Mouse (Mus musculus) cerebral cortex, adult 2 months (tissue): ENCODE data around the gene Dctn1.

ENCODE experiments used
- WGBS: fragments of 180-500 bp; shearing (Covaris S2); methylation state at CpG from one replicate; pipeline ENCODE4 v1.1.7; 2018; 5-methylcytosine and 5-hydroxymethylcytosine counted together

Gene Dctn1

GRCm38 (mm10) chr6:83136291-83136880, 29.3 kb upstream of the Dctn1 start:
- 44% methylated on average over 5 of the region's 5 CpGs for WGBS

- WGBS: 11% methylated on average over 24 of the region's 26 CpGs
Observed at GRCm38 (mm10) chr6:83136881-83137575, 28.7 kb upstream of the Dctn1 start.

GRCm38 (mm10) chr6:83137576-83137950, 28.2 kb upstream of the Dctn1 start:
- WGBS: 3% methylated on average over 12 of the region's 12 CpGs

- 12% methylated on average over 11 of the region's 11 CpGs for WGBS
Observed at GRCm38 (mm10) chr6:83138056-83138455, 27.7 kb upstream of the Dctn1 start.

GRCm38 (mm10) chr6:83140044-83140443, 25.7 kb upstream of the Dctn1 start:
- WGBS: 78% methylated on average over 8 of the region's 8 CpGs

- WGBS: 35% methylated on average over 4 of the region's 4 CpGs
Observed at GRCm38 (mm10) chr6:83141636-83142035, 24.1 kb upstream of the Dctn1 start.

GRCm38 (mm10) chr6:83142211-83142731, 23.4 kb upstream of the Dctn1 start:
- 4% methylated on average over 41 of the region's 41 CpGs for WGBS

- WGBS: 41% methylated on average over 11 of the region's 11 CpGs
Observed at GRCm38 (mm10) chr6:83142886-83143285, 22.8 kb upstream of the Dctn1 start.

- WGBS: 26% methylated on average over 2 of the region's 2 CpGs
Observed at GRCm38 (mm10) chr6:83145209-83145608, 20.5 kb upstream of the Dctn1 start.

GRCm38 (mm10) chr6:83145805-83146204, 19.9 kb upstream of the Dctn1 start:
- 48% methylated on average over 9 of the region's 9 CpGs for WGBS

- 74% methylated on average over 7 of the region's 7 CpGs for WGBS
Observed at GRCm38 (mm10) chr6:83147280-83147679, 18.4 kb upstream of the Dctn1 start.

GRCm38 (mm10) chr6:83151721-83152120, 14.0 kb upstream of the Dctn1 start:
- WGBS: 52% methylated on average over 8 of the region's 8 CpGs

- 90% methylated on average over 12 of the region's 12 CpGs for WGBS
Observed at GRCm38 (mm10) chr6:83153038-83153437, 12.7 kb upstream of the Dctn1 start.

GRCm38 (mm10) chr6:83153485-83153884, 12.2 kb upstream of the Dctn1 start:
- WGBS: 74% methylated on average over 5 of the region's 5 CpGs

GRCm38 (mm10) chr6:83155552-83156238, 10.0 kb upstream of the Dctn1 start:
- 10% methylated on average over 23 of the region's 23 CpGs for WGBS

- 1% methylated on average over 32 of the region's 32 CpGs for WGBS
Observed at GRCm38 (mm10) chr6:83156259-83156684, 9.4 kb upstream of the Dctn1 start, which contains the start of the genes Wdr54 and 1700003E16Rik. Gene Wdr54 (minus strand): TSS chr6:83156397. Gene 1700003E16Rik (plus strand): TSS chr6:83156404.

- WGBS: 19% methylated on average over 3 of the region's 3 CpGs
Observed at GRCm38 (mm10) chr6:83159456-83159855, 6.3 kb upstream of the Dctn1 start.

- 54% methylated on average over 19 of the region's 19 CpGs for WGBS
Observed at GRCm38 (mm10) chr6:83161442-83161841, 4.3 kb upstream of the Dctn1 start.

GRCm38 (mm10) chr6:83161921-83162641, 3.6 kb upstream of the Dctn1 start:
- WGBS: 27% methylated on average over 49 of the region's 49 CpGs

GRCm38 (mm10) chr6:83162701-83163100, 3.0 kb upstream of the Dctn1 start:
- WGBS: 5% methylated on average over 8 of the region's 8 CpGs

GRCm38 (mm10) chr6:83165026-83165606, 604 bp upstream of the Dctn1 start:
- WGBS: 2% methylated on average over 6 of the region's 6 CpGs
